Mouse (Mus musculus) A20 (cell line): ENCODE data around the gene Lrguk.
A peak's percentile ranks its signal among the peaks of the same experiment; 100 is the strongest.

Source experiments
- DNase-seq: peaks from one replicate; pipeline ENCODE4 v3.0.0-alpha.2; 2011; ENCODE audit warnings: low read depth, low spot score

Lrguk gene

DNA sequence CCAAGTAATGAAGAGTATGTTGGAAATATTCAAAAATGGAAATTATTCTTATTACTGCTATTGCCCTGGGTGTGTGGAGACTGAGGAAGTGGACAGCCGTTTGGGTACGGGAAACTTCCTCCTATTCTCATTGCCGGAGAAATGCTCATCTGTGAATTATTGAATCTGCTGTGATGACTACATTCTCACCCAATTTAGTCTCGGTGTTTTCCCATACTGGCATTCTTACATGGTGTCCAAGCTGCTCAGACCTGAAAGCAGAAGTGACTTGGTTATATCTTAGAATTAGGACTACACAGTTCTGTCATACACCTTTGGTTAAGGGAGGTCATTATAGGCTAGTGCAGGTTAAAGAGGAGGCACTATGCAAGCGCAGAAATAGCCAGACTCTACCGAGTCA lies 30.5 kb downstream of the Lrguk start:
- peak; percentile 76 for DNase-seq

DNA sequence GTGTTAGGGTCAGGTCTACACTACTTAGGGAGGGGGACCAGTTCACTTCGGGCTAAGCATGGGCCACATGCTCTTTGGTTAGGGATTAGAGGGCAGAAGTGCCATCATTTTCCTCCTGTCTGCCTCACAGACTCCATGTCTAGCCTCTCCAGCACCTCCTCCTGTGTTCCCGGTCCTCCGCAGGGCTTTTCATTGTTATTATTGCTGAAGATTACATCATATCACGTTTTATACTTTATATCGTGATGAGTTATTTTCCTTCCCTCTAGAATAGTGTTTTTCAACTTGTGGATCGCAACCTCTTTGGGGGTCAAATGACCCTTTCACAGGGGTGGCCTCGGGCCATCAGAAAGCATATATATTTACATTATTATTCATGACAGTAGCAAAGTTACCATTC lies 37.5 kb downstream of the Lrguk start:
- no peak for DNase-seq

DNA sequence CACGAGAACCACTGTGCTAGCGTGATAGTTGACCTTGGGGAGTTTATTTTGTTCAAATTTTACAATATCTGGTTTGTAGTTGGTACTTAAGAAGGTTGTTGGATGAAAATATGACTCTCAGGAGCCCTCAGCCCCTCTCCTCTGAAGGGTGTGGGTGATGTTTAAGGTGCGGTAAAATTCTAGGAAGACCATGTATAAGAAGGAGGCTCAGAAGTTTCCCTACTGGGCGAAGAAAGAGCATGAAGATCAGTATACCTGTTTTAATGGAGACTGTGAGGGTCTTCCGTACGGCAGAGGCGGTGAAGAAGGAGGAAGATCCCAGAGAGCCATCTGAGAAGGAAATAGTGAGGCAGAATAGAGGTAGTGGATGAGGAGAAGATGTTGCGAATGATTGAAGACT lies 38.0 kb downstream of the Lrguk start:
- no peak for DNase-seq

- DNase-seq: no peak
These were observed 42.7 kb downstream of the Lrguk start for GRCm38 (mm10) chr6:34071936-34072335.

- DNase-seq: no peak
These were observed 44.7 kb downstream of the Lrguk start for GRCm38 (mm10) chr6:34073931-34074442.

DNA sequence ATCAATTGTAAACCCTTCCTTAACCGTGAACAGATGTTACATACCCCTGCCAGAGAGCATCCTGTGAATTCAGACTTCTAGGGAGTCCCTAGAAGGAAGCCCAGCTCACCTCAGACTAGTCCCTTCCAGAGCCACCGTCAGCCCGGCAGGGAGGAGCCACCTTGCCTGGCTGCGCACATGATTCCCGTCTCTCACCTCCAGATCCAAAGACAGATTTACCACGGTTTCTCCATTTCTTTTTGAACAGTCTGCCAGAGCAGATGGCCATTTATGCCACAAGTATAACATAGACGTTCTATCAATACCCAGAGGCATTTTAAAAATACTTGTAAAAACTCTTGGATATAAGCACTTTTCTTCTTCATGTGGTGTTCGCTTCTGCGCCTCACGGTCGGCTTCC lies 46.3 kb downstream of the Lrguk start:
- no peak for DNase-seq

DNA sequence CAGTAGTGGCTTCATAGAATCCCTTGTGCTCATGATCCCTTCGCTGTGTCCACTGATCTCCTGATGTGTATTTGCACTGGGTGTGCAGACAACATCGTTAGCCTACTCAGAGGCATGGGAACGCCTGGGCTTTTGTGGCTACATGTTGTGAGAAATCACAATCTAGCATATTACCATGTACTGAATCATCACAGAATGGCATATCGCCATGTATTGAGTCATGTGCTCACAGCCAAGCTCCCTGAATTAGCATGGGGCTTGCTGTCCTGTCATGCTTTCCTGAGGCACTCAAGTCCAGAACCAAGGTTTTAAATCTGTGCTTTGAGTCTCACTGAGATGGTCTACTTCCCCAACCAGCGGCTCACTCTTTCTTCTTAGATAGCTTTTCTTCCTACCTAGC lies 54.2 kb downstream of the Lrguk start:
- DNase-seq: no peak

GRCm38 (mm10) chr6:34087701-34088100 lies 58.5 kb downstream of the Lrguk start:
- DNase-seq: no peak

GRCm38 (mm10) chr6:34088986-34089385 lies 59.7 kb downstream of the Lrguk start:
- no peak for DNase-seq

DNA sequence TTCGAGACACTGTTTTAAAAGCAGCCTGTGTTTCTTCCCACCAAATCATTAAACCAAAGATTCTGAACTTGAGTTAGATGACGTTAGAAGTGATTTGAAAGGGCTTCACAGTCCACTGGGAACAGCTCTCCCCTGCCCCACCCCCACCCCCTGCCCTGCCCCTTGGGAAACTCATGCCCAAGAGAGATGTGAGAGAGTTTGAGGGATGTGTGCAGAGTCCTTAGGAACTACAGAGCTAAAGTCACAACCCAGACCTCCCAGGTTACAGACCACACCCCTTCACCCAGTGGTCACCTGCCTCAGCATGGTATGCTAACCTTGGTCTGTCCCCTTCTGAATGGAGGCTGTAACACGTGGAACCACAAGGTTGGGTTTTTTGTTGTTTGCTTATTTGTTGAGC lies 62.3 kb downstream of the Lrguk start:
- no peak for DNase-seq

DNA sequence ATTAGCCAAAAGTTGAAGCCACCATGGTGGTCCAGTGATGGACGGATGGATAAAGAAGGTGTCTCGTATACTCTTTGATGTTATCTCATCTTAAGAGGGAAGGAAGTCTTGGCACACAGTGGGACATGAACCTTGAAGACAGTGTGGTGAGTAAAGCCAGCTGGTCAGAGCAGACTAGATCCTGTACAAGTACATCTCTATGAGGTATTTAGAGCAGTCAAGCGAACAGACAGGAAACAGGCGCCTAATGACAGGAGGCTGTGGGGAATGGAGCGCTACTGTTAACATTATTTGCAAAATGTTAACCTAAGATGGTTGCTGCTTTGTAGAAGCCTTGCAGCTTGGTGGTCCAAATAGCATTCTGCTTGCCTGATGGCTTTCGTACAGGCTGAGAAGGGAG lies 67.0 kb downstream of the Lrguk start:
- peak; percentile 7 for DNase-seq

DNA sequence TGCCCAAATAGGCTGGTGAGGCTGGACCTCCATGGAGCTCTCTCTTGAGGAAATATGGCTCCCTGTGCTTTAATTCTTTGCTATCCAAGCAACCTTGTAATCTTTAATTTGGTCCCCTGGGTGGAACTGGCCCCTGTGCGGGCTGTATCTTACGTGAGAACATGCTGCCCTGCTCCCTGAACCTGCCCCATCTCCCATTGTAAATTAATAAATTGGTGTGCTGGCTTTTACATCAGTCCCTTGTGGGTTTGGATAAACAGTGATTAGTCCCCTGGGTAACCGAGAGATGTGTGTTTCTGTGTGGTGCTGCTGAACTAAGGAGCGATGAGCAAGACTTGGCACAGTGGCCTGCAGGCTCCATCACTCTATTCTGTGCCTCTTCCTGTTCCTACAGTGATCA lies 67.7 kb downstream of the Lrguk start:
- no peak for DNase-seq

- DNase-seq: peak; percentile 56
These were observed 70.5 kb downstream of the Lrguk start for GRCm38 (mm10) chr6:34099725-34100124.

DNA sequence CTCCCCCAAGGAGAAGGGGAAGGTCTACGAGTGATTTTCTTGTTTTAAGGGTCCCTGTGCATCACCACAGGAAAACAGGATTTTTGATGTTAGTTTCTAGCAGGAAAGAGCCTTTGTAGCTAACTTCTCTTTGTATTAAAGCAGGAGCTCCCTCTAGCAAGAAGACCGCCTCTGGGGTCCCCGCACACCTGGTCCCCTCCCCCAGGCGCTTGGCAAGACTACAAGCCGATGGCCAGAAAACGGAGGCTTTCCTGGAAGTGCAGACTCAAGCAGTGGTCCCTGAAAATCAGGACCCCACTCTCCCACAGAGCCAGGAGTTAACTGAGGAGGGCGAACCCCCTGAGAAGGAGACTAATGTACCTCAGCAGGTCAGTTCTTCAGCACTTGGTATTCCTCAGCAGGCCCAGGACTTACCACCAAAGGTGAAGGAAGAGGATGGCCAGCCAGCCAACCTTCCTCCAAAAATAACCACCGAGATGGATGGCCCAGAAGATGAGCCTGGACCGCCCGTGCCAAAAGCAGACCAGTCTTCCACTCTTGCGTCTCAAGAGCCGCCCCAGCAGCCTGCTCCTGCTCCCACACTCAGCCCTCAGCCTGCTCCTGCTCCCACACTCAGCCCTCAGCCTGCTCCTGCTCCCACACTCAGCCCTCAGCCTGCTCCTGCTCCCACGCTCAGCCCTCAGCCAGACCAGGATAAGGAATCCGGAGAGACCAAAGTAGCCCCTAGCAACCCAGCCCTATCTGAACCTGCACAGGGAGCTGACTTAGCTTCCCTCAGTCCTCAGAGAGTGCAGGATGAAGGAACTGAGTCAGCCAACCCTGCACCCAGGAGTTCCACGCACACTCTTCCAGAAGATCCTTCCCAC lies 72.5 kb downstream of the Lrguk start:
- DNase-seq: no peak

GRCm38 (mm10) chr6:34103251-34103920 lies 74.1 kb downstream of the Lrguk start:
- peak; percentile 8 for DNase-seq

DNA sequence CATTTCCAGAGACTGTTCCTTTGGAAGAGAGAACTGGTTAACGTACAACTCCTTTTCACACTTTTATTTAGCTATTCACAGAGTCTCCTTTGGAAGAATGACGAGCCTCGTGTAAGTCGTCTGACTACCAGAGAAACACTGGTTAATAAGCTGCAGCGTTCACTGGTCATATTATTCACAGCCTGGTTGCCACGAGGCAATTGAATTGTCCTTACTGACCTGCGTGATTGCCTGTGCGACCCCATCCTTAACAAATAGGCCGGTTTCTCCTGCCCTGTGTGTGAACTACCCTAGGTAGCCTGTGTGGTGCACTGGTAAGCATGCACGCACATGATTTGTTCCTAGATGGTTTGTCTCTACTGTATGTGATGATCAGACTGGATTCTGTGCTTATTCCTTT lies 81.3 kb downstream of the Lrguk start:
- no peak for DNase-seq

GRCm38 (mm10) chr6:34111406-34111805 lies 82.2 kb downstream of the Lrguk start:
- DNase-seq: no peak

GRCm38 (mm10) chr6:34116838-34117478 lies 87.7 kb downstream of the Lrguk start:
- DNase-seq: no peak

DNA sequence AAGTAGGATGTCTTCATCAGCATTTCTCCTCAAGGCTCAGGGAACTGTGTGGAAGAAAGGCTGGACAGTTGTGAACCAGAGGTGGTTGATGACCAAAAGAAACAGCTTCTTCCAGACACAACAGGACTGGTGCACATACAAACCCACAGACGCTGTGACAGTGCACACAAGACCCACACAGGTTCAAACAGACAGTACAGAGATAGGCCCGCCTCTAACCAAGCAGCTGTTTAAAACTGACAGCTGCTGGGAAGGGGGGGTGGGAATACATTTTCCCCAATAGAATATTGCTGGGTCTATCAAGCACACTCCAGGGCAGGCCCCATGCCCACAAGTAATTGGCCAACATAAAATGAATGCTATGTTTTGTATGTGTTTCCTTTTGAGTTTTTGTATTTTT lies 95.2 kb downstream of the Lrguk start:
- DNase-seq: no peak

GRCm38 (mm10) chr6:34129261-34129660 lies 100.0 kb downstream of the Lrguk start:
- DNase-seq: no peak

GRCm38 (mm10) chr6:34132391-34132790 lies 103.1 kb downstream of the Lrguk start:
- DNase-seq: no peak

DNA sequence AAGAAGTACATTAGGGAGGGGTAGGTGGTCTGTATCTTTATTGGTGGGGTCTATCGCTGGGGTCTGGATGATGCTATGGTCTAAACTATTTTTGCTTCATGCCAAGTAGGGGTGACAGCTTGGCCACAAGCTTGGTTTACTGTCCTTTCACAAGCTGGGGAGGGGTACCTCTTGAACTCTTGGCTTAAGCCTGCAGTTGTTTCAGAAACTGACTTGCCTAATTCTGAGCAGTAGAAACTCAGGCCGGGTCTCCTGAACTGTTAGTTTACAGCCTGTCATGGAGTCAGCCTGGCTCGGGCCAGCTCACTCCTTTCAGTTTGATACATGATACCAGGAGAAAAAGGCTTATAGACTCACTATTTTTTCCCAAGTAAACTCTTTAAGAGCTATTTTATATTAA lies 109.1 kb downstream of the Lrguk start:
- DNase-seq: no peak
